Mouse (Mus musculus): ENCODE results near the gene Slc15a5.

DNA sequence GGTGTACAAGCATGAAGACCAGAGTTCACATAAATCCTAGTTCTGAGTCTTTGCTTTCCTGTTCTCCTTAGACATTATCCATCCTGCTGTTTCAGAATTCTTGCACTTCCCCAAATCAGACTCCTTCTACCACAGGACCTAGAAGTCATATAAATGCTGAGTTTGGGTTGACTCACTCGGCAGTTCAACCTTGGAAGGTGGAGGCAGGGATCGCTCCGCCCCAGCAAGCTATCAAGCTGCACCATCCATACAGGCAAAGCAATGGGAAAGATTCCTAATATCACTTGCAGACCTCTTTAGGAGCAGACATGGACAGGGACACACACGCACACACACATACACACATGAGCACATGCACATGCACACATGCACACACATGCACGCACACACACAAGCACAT, 142.2 kb downstream of the Slc15a5 start:
- TF ChIP-seq POLR2A (IDR thresholded peaks at IDR 0.05; ENCODE audit: low read depth, low read length) (no peak), CTCF (IDR thresholded peaks at IDR 0.05; ENCODE audit: extremely low read depth, insufficient read depth, insufficient read length, insufficient replicate concordance) (no peak)
